Mouse (Mus musculus): ENCODE data around the gene Atp6v1e2. TPM values are rescaled to one million over a fixed set of nuclear protein-coding genes. Genes with fewer than 3 reads are reported as not detected.

Atp6v1e2 gene
- total and polyA plus RNA-seq, 3 experiments: not detected

- H3K36me3 ChIP-seq (replicated peaks): no peaks in the 10 kb centered on the region
- no peaks in the 10 kb centered on the region for H3K27me3 ChIP-seq (ENCODE audit: insufficient read depth, low read length)
- H3K4me3 ChIP-seq (ENCODE audit: low read depth, low read length): no peak overlapping the region
- no peaks in the 10 kb centered on the region for H3K4me1 ChIP-seq (ENCODE audit: insufficient read depth, low read depth, low read length)
- DNase-seq (ENCODE audit: low spot score): no peak
- no peak for TF ChIP-seq CTCF (IDR thresholded peaks at IDR 0.05; ENCODE audit: low read depth, low read length)
- ATAC-seq (ENCODE audit: extremely low read depth, insufficient number of reproducible peaks, low FRiP score, poor library complexity, severe bottlenecking): no peak
- H3K9me3 ChIP-seq (replicated peaks): peaks cover 19% of the 10 kb centered on the region
Measured at GRCm38 (mm10) chr17:86946078-86946477, 1.6 kb downstream of the Atp6v1e2 start.

- H3K9me3 ChIP-seq (replicated peaks): peaks cover 17% of the 10 kb centered on the region
- TF ChIP-seq GATA1 (IDR thresholded peaks at IDR 0.05; ENCODE audit: borderline replicate concordance, low read length) (no peak), GATA2 (IDR thresholded peaks at IDR 0.05; ENCODE audit: borderline replicate concordance, low read depth, low read length) (no peak), POLR2AphosphoS5 (IDR thresholded peaks at IDR 0.05; ENCODE audit: insufficient replicate concordance, low read depth, low read length) (no peak), CTCF (IDR thresholded peaks at IDR 0.05; ENCODE audit: low read depth, low read length) (no peak)
- H3K4me3 ChIP-seq (ENCODE audit: low read depth, low read length): no peak overlapping the region
- H3K36me3 ChIP-seq (replicated peaks): no peaks in the 10 kb centered on the region
- no peaks in the 10 kb centered on the region for H3K27me3 ChIP-seq (ENCODE audit: insufficient read depth, low read length)
- no peak for ATAC-seq (ENCODE audit: extremely low read depth, insufficient number of reproducible peaks, low FRiP score, poor library complexity, severe bottlenecking)
- H3K4me1 ChIP-seq (ENCODE audit: insufficient read depth, low read depth, low read length): no peaks in the 10 kb centered on the region
- no peak for DNase-seq (ENCODE audit: low spot score)
Measured at GRCm38 (mm10) chr17:86943158-86943557, 4.5 kb downstream of the Atp6v1e2 start.

DNA sequence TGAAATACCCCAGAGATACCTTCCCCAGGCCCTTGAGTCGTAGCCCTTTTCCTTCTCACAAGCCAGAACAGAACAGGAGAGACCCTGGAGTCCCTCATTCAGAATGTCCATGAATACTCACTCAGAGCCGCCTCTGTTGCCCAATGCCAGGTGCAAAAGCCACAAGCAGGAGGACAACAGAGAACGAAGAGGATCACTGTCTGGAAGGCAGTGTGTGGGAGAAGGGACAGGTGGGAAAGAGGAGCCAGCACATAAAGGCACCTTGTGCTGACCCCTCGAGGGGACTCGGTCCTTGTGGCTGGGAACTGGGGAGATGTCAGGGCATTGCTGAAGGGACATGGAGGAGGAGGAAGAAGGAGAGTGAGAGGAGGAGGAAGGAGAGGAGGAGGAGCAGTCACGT lies 5.6 kb downstream of the Atp6v1e2 start:
- no peaks in the 10 kb centered on the region for H3K4me1 ChIP-seq (ENCODE audit: insufficient read depth, low read depth, low read length)
- no peak overlapping the region for H3K4me3 ChIP-seq (ENCODE audit: low read depth, low read length)
- no peak for ATAC-seq (ENCODE audit: extremely low read depth, insufficient number of reproducible peaks, low FRiP score, poor library complexity, severe bottlenecking)

DNA sequence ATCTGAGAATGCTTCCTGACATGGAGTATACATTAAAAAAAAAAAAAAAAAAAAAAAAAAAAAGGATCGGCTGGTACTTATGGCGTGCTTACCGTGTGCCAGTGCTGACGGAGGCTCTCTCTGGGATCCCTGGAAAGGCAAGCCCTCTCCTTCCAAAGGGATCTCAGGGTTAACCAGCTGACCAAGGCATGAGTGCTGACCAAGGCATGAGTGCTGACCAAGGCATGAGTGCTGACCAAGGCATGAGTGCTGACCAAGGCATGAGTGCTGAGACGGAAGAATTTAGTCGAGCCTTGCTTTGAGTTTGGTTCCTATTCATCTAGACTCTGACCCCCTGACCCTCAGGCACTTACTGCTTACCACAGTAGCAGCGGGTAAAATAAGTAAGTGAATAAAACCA lies 9.0 kb downstream of the Atp6v1e2 start:
- ATAC-seq (ENCODE audit: extremely low read depth, insufficient number of reproducible peaks, low FRiP score, poor library complexity, severe bottlenecking) (no peak), DNase-seq (ENCODE audit: low spot score) (no peak)
- Histone ChIP-seq H3K4me3 (ENCODE audit: low read depth, low read length) (no peak overlapping the region), H3K4me1 (ENCODE audit: insufficient read depth, low read depth, low read length) (no peaks in the 10 kb centered on the region), H3K36me3 (replicated peaks) (no peaks in the 10 kb centered on the region), H3K9me3 (replicated peaks) (peaks cover 21% of the 10 kb centered on the region), H3K27me3 (ENCODE audit: insufficient read depth, low read length) (no peaks in the 10 kb centered on the region)
- TF ChIP-seq CTCF (IDR thresholded peaks at IDR 0.05; ENCODE audit: low read depth, low read length) (no peak), GATA2 (IDR thresholded peaks at IDR 0.05; ENCODE audit: borderline replicate concordance, low read depth, low read length) (no peak), GATA1 (IDR thresholded peaks at IDR 0.05; ENCODE audit: borderline replicate concordance, low read length) (no peak), TAL1 (conservative IDR thresholded peaks at IDR 0.05; ENCODE audit: low read depth, low read length) (no peak), POLR2AphosphoS5 (IDR thresholded peaks at IDR 0.05; ENCODE audit: insufficient replicate concordance, low read depth, low read length) (no peak)

More for the DNA sequence above, 5.6 kb downstream of the Atp6v1e2 start:
- no peak for DNase-seq (ENCODE audit: low spot score)
- peaks cover 22% of the 10 kb centered on the region for H3K9me3 ChIP-seq (replicated peaks)
- no peaks in the 10 kb centered on the region for H3K27me3 ChIP-seq (ENCODE audit: insufficient read depth, low read length)
- no peak for TF ChIP-seq TAL1 (conservative IDR thresholded peaks at IDR 0.05; ENCODE audit: low read depth, low read length)
- TF ChIP-seq CTCF (IDR thresholded peaks at IDR 0.05; ENCODE audit: low read depth, low read length): no peak
- TF ChIP-seq POLR2AphosphoS5 (IDR thresholded peaks at IDR 0.05; ENCODE audit: insufficient replicate concordance, low read depth, low read length): no peak
- no peak for TF ChIP-seq GATA2 (IDR thresholded peaks at IDR 0.05; ENCODE audit: borderline replicate concordance, low read depth, low read length)
- TF ChIP-seq GATA1 (IDR thresholded peaks at IDR 0.05; ENCODE audit: borderline replicate concordance, low read length): no peak
- H3K36me3 ChIP-seq (replicated peaks): no peaks in the 10 kb centered on the region

DNA sequence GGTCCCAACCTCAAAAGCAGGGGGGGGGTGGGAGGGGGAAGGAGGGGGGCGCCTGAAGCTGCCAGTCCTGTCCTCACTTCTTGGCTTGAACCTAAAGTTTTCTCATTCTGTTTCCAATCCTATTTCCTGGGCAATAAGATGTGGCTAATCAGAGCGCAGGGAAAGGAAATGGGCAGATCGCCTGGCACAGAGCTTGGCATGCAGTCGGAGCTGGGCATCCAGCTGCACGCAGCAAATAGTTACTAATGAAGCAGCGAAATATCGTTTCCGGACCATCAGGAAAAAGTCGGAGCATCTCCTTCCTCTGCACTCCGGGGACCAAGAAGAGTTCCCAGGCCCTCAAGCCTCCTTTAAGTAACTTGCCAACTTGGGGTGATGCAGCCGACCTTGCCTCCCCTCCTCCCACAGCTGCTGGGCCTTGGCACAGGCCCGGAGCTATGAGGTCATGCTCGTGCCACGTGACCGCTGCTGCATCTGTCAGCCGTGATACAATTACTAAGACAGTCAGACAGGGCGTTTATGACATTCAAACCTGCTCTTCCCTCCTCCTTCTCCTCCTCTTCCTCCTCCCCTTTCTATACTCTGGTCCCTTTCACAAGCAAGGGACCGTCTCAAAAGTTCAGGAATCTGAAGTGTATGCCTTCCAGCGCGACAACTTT lies 10.1 kb downstream of the Atp6v1e2 start:
- Histone ChIP-seq H3K9me3 (replicated peaks) (peaks cover 21% of the 10 kb centered on the region), H3K4me1 (ENCODE audit: insufficient read depth, low read depth, low read length) (no peaks in the 10 kb centered on the region), H3K27me3 (ENCODE audit: insufficient read depth, low read length) (no peaks in the 10 kb centered on the region), H3K36me3 (replicated peaks) (no peaks in the 10 kb centered on the region), H3K4me3 (ENCODE audit: low read depth, low read length) (no peak overlapping the region)
- TF ChIP-seq GATA2 (IDR thresholded peaks at IDR 0.05; ENCODE audit: borderline replicate concordance, low read depth, low read length) (no peak), TAL1 (conservative IDR thresholded peaks at IDR 0.05; ENCODE audit: low read depth, low read length) (no peak), CTCF (IDR thresholded peaks at IDR 0.05; ENCODE audit: low read depth, low read length) (no peak), GATA1 (IDR thresholded peaks at IDR 0.05; ENCODE audit: borderline replicate concordance, low read length) (no peak), POLR2AphosphoS5 (IDR thresholded peaks at IDR 0.05; ENCODE audit: insufficient replicate concordance, low read depth, low read length) (no peak)
- DNase-seq (ENCODE audit: low spot score): no peak
- no peak for ATAC-seq (ENCODE audit: extremely low read depth, insufficient number of reproducible peaks, low FRiP score, poor library complexity, severe bottlenecking)

- H3K9me3 ChIP-seq (replicated peaks): peaks cover 21% of the 10 kb centered on the region
- TF ChIP-seq GATA2 (IDR thresholded peaks at IDR 0.05; ENCODE audit: borderline replicate concordance, low read depth, low read length) (no peak), CTCF (IDR thresholded peaks at IDR 0.05; ENCODE audit: low read depth, low read length) (no peak)
- H3K4me1 ChIP-seq (ENCODE audit: insufficient read depth, low read depth, low read length): no peaks in the 10 kb centered on the region
- no peaks in the 10 kb centered on the region for H3K27me3 ChIP-seq (ENCODE audit: insufficient read depth, low read length)
- H3K4me3 ChIP-seq (ENCODE audit: low read depth, low read length): no peak overlapping the region
- no peaks in the 10 kb centered on the region for H3K36me3 ChIP-seq (replicated peaks)
- no peak for DNase-seq (ENCODE audit: low spot score)
- no peak for ATAC-seq (ENCODE audit: extremely low read depth, insufficient number of reproducible peaks, low FRiP score, poor library complexity, severe bottlenecking)
Measured at GRCm38 (mm10) chr17:86937064-86937463, 10.6 kb downstream of the Atp6v1e2 start.

DNA sequence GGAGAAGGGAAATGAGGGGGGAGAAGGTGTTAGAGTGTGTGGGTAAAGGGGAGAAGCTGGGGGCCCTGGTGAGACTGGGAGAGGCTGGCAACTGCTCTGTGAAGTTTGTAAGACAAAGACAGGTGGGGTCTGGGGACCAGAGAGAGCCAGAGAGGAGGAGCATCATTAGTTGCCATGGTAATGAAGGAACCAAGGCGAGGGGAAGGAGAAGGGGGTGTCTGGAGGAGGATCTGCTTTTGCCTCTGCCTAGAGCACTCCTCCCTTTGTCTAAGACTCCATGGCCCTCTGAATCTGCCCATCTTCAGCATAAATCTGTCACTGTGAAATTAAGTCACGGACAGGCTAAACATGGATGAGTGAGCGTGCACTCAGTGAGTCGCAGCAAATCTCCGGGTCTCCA lies 14.8 kb downstream of the Atp6v1e2 start:
- TF ChIP-seq CTCF (IDR thresholded peaks at IDR 0.05; ENCODE audit: low read depth, low read length) (no peak), GATA1 (IDR thresholded peaks at IDR 0.05; ENCODE audit: borderline replicate concordance, low read length) (no peak), TAL1 (conservative IDR thresholded peaks at IDR 0.05; ENCODE audit: low read depth, low read length) (no peak), POLR2AphosphoS5 (IDR thresholded peaks at IDR 0.05; ENCODE audit: insufficient replicate concordance, low read depth, low read length) (no peak), GATA2 (IDR thresholded peaks at IDR 0.05; ENCODE audit: borderline replicate concordance, low read depth, low read length) (no peak)
- ATAC-seq (ENCODE audit: extremely low read depth, insufficient number of reproducible peaks, low FRiP score, poor library complexity, severe bottlenecking): no peak
- no peaks in the 10 kb centered on the region for H3K27me3 ChIP-seq (ENCODE audit: insufficient read depth, low read length)
- DNase-seq (ENCODE audit: low spot score): no peak
- no peaks in the 10 kb centered on the region for H3K4me1 ChIP-seq (ENCODE audit: insufficient read depth, low read depth, low read length)
- peaks cover 33% of the 10 kb centered on the region for H3K9me3 ChIP-seq (replicated peaks)
- H3K36me3 ChIP-seq (replicated peaks): no peaks in the 10 kb centered on the region
- no peak overlapping the region for H3K4me3 ChIP-seq (ENCODE audit: low read depth, low read length)

Measured in G1E (cell line).